Mouse (Mus musculus): ENCODE measurements around the gene Slc4a3.
A peak's percentile ranks its signal among the peaks of the same experiment; 100 is the strongest.

Gene Slc4a3

GRCm38 (mm10) chr1:75597622-75598021 is 51.6 kb downstream of the Slc4a3 start:
- DNase-seq (ENCODE audit: low spot score): peak; percentile 54

GRCm38 (mm10) chr1:75601738-75602137 is 55.7 kb downstream of the Slc4a3 start:
- no peak for DNase-seq (ENCODE audit: low spot score)

- DNase-seq (ENCODE audit: low spot score): no peak
Observed at GRCm38 (mm10) chr1:75603584-75603983, 57.5 kb downstream of the Slc4a3 start.

- DNase-seq (ENCODE audit: low spot score): no peak
Observed at GRCm38 (mm10) chr1:75608225-75608624, 62.2 kb downstream of the Slc4a3 start.

- DNase-seq (ENCODE audit: low spot score): no peak
Observed at GRCm38 (mm10) chr1:75608625-75609263, 62.7 kb downstream of the Slc4a3 start.

- no peak for DNase-seq (ENCODE audit: low spot score)
Observed at GRCm38 (mm10) chr1:75609264-75609662, 63.2 kb downstream of the Slc4a3 start.

GRCm38 (mm10) chr1:75610553-75610952 is 64.5 kb downstream of the Slc4a3 start:
- no peak for DNase-seq (ENCODE audit: low spot score)
